Mouse (Mus musculus) CD4-positive, CD25-positive, alpha-beta regulatory T cell, adult 4 months (primary cell): Measurements from ENCODE around the gene Actr2. TPM values are rescaled to one million over a fixed set of nuclear protein-coding genes. Genes with fewer than 3 reads are reported as not detected.
"Not testable (repeated sequence)": the region's sequence is repeated elsewhere in the genome, so short reads cannot be mapped to it uniquely, and the experiment has no call there.

Source experiments
- ATAC-seq: one replicate; pipeline ENCODE4 v1.8.0; 2017
- polyA plus RNA-seq, 2 experiments: library from polyadenylated mRNA; unstranded; fragments of 100-300 nt; shearing (Covaris generic); gene quantifications; one replicate each; pipeline ENCODE4 v1.2.1; 2017

Actr2 gene
- polyA plus RNA-seq, 2 experiments from 2014 or later: 437 to 601 TPM

DNA sequence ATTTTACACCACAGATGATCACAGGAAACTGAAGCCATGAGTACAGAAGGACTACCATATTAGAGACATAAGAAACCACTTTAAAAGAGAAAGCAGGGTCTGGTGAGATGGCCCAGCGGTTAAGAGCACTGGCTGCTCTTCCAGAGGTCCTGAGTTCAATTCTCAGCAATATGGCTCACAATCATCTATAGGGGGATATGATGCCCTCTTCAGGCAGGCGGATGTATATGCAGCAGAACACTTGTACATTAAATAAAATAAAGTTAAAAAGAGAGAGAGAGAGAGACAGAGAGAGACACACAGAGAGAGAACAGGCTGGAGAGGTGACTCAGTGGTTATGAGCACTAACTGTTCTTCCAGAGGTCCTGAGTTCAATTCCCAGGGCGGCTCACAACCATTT, 67.1 kb downstream of the Actr2 start:
- peak; percentile 37 for ATAC-seq

DNA sequence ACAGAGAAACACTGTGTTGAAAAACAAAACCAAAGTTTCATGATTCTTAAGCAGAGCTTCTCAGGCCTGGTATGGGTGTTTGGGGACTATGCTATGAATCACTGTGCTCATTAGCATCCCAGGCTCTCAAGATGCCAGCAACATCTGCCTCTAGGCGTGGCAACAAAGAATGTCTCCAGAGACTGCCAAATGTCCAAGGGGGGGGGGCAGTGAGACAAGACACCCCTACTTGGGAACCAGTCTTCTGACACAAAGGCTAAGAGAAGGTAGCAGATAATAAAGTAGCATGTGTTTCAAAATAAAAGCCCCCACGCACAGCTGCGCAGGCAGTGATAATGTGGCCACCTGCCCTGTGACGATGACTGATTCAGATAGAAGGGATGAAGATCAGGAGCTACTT, 69.5 kb downstream of the Actr2 start:
- ATAC-seq: no peak

DNA sequence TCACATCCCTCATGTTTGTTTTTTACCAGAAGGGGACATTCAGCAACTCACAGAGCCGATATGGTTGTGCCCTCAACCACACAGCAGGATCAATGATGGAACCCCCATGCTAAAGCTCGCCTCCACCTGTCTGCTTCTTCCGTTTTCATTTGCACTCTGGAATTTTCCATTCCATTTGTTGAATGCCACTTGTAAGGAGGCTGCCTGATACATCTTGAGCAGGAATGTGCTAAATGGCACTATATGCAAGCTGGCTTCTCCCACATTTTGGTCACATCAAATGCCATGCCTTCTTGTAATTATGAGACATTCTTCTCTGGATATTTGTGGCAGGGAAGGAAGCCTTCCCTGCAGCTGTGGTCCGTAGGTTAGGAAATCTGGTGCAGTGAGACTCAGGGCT, 70.6 kb downstream of the Actr2 start:
- no peak for ATAC-seq

DNA sequence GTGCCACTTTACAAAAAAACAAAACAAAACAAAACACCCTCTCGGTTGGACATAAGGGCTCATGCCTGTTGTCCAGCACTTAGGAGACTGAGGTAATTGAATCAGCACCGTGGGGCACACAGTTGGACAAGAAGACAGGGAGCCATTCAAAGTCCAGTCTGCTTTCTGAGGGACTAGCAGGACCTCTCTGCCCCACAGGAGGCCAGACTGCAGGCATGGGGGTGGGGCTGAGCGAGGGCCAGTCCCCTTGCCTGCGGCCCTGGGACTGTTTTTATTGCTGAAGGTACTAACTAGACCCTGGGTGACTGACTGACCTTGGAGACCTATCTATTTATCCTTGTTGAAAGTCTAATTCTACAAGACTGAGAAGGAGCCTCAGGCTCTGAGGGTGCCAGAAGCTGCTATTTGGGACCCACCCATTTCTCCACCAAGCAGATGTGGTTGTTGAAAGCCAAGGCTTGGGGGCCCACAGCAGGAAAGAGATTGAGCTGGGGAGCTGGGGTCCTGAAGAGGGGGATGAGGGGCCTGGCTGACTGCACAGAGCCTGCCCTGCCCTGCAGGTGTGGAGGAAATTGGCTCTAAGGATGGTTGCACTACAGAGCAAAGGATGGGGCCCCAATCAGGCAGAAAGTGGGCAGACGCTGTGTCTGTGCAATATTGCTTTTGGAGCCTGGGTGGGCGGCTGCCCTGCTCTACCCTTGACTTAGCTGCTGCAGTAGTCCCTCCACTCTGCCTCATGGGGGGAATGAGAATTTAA, 71.4 kb downstream of the Actr2 start:
- ATAC-seq: no peak

DNA sequence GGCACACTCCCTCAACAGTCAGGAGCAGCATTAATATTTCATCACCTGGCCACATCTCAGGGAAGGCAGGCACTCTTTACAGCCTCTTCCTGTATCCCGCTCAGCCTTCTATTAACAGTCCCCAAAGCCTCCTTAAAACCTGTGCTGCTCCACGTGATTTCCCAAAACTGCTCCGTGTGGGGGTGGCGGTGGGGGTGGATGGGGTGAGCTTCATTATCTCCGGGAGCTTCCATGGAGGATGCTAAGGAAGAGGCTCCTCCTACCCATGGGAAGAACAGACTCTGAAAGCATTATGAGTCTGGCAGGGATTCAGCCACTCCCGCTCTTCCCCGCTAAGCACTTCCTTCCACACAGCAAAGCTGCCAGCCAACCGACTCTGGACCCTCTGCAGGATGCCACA, 74.0 kb downstream of the Actr2 start:
- no peak for ATAC-seq

DNA sequence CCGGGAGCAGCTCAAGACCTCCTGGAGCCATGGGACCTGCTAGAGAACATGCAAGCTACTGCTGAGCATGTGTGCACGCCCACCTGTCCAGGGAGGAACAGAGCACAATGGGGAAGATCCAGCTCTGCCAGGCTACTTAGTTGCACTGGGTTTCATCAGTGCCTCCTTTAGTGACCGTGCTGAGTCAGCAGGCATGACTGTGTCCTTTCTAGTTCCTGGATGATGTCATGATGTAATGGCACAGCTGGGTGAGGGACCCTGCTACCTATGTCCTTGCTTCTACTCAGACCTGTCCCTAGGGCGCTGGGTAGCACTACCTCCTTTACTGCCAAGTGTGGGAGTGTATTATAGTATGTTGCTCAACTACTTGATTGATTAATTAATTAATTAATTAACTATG, 75.0 kb downstream of the Actr2 start:
- ATAC-seq: no peak

DNA sequence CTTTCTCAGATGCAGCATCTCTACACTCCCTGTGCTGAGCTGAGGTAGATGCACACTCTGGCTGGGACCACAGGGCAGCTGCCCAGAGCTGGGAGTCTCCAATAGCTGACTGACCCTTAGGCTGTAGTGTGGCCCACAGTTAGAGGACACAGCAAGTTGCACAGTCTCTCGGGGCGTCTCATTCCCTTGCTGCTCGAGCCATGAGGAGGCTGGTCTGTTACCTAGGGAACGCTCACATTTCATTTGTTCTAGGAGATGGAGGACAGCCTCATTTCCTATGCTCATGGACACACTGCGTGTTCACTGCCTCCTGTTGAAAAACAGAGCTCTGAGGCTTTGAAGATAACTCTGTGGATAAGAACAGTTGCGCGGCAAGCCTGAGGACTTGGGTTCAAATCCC, 76.7 kb downstream of the Actr2 start:
- ATAC-seq: no peak

DNA sequence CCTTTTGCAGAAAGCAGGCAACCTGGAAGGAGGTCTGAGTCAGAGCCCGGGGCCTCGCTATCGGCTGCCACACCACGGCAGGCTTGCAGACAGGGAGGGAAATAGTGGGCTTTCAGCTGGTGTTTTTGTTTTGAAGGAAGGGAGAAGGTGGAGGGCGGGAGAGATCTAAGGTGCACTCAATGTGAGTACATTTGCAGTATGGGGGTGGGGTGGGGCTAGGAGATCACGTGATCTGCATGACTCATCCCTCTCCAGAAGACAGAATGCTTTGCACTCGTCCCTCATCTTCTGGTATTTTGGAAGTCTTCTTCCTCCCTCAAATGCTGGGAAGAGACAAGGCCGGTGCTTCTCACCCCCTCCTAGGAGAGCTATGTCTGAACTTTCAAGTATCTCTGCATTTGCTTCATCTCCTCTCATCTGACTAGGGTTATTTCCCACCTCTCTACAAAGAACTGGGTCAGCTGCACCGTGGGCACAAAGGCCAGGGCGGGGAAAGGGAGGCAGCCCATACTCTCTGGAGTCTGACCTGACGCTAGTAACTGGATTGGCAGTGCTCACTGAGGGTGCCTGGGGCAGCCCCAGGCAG, 77.3 kb downstream of the Actr2 start:
- peak; percentile 93 for ATAC-seq

DNA sequence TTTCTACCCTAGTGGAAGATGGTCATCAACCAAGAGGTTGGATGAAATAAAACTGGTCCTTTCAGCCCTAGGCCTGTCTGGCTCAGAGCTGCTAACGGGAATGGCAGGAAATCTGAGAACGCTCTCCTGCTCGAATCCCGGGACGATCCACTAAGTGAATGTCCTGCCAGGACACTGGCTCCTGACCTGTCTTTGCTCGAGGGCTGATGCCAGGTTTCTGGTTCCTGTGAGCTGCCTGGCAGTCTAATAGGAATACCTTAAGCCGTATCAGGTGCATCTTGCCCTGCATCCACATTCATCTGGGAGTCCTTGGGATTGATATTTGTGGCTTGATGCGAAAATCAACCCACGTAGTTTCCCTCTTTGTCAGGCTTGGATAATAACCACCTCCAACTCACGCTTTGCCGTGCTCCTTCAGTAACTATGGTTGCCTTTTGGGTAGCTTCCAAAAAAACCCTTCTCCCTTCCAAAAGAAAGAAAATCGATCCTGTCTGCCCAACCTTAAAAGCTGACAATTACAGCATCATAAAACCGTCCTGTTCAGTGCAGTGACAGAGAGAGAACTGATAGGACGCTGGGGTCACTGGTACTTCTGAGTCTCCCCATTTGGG, 78.3 kb downstream of the Actr2 start:
- ATAC-seq: no peak

DNA sequence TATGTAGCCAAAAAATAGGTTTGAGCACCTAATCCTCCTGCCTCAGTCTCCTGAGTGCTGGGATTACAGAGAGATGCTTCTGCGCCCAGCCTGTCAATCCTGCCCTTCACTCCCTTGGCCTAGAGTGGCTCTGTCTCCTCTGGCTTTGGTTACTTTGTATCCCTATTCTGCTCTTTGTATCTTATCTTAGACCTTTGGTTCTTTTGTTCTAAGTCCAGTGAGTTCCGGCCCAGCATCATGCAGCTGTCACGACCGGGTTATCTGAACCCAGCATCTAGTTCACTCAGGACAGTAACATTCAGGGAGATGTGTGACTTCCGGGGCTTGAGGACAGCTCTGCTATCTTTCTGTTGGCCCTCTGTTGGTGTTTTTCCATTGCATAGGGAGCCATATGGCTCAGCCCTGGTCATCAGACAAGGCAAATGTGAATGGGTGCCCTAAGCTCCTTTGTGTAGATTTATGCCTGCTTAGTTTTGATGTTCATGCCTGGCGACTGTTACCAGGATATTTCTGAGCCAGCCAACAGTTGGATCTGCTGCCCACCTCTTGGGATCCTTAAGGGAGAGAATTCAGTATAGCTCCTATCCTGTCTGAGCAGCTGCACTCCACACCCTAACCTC, 79.1 kb downstream of the Actr2 start:
- ATAC-seq: no peak

DNA sequence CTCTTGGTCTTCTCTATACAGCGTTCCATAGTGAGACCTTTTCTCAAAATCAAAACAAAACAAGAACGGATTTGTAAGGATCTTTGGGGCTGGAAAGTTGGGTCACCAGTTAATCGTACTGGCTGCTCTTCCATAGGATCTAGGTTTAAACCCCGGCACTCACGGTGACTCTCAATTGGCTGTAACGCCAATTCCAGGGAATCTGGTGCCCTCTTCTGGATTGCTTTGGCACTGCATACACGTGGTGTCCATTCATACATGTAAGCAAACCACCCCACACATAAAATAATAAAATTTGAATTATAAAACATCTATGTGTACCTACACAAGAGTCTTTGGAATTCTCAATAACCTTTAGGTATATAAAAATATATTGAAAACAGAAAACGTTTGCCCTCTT, 81.2 kb downstream of the Actr2 start:
- ATAC-seq: no peak

DNA sequence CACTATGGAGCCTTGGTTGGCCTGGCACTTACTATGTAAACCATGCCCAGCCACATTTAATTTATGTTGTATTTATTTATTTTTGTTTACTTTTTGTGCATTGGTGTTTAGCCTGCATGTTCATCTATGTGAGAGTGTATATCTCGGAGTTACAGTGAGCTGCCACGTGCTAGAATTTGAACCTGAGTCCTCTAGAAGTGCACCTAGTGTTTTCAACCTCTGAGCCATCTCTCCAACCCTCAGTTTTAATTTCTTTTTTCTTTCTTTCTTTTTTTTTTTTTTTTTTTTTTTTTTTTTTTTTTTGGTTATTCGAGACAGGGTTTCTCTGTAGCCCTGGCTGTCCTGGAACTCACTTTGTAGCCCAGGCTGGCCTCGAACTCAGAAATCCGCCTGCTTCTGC, 81.7 kb downstream of the Actr2 start:
- not testable (repeated sequence) for ATAC-seq

DNA sequence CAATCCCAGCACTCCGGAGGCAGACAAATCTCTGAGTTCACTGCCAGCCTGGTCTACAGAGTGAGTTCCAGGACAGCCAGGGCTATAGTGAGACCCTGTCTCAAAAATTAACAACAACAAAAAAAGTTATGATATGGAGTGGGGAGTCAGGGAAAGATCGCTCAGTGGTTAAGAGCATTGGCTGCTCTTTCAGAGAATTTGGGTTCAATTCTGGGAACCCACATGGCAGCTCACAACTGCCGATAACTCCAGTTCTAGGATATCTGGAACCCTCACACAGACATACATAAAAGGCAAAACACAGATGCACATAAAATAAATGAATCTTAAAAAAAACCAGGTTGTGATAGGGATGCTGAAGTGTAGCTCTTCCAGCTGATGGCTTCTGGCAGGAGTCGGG, 83.7 kb downstream of the Actr2 start:
- no peak for ATAC-seq

DNA sequence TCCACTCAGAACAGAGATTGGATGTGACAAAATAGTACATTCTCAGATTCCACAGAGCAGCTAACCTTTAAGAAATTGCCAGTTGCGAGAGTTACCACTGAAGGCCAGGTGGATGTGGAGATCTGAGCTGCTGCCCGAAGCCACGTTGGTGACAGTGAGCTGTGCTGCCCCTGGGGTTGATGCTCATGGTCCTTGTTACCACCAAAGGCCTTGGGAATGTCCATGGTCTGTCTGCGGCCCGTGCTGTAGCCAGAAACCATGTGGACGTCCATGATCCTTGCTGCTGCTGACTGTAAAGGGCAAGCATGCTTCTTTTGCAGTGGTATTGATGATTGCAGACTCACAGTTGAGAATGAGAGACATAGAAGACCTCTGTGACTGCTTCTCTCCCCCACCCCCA, 84.3 kb downstream of the Actr2 start:
- ATAC-seq: no peak

DNA sequence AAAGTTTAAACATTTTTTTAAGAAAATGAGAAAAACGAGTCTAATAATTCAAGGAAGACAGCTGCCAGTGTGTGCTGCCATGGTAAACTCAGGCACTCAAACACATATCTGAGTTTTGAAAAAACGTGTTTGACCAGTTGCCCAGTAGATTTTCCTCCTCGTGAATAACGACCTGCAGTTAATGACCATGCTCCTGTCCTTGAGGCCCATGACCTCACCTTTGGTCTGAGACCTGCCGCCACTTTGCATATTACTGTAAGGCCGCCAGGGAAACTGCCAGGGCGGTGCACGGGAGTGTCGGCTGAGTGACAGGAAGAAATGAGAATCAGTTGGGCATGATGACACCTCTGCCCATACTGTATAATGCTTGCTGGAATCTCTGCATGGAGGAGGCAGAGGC, 85.0 kb downstream of the Actr2 start:
- no peak for ATAC-seq

DNA sequence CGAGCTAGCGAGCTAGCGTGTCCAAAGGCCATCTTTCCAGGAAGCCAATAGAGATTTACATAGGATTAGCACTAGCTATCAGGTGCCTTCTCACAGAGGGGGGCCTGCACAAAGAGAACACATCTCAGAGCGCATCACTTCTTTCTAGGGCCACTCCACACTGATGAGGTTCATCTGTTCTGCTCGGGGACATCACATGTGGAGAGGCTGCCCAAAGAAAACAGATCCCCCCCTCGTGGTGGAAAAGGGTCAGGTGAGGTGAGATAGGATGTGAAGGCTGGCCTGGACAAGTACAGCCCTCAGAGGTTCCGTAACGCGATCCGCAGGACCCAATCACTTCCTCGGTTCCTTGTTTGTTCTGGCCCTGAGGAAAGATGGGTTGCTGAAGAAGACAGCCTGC, 86.8 kb downstream of the Actr2 start:
- ATAC-seq: no peak

DNA sequence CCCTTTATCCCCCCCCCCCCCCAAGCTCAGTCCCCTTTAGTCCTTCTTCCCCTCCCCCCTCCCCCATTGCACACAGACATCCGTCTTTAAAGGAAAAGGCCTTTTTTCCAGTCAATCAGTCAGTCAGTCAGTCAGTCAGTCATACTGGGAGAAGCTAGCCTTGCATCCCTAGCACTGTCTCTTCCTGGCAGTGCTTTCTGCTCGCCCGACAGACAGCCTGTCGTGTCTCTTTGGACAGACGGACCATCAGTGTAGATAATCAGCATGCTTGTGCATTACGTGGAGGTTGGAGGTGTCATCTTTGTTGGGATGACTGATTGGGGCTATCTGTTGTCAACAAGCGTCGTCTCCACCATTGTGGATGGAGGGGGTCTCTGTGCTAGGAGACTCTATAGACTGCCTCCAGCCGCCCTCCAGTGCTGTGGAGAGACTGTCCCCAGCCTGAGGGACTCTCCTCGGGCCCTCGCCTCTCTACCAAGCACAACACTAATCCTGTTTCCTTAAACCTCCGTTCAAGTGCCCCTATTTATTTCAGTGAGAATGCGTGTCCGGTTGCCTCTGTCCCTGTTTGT, 89.7 kb downstream of the Actr2 start:
- ATAC-seq: no peak

DNA sequence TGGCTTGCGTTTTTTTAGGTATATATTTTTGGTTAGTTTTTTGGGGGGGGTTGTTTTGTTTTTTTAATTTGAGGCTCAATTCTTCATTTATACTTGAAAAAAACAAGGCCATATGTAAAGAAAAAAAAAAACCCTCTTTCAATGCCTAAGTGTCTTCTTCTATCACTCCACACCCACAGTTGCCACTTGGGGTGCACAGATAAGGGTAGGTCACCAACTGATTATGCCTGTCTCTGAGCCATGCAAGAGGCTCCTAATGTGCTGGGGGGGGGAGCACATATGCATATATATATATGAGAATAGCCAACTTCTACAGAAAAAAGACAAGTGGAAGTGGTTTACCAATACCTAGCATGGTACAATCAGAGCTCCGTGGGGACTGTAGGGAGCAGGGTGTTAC, 90.3 kb downstream of the Actr2 start:
- no peak for ATAC-seq

DNA sequence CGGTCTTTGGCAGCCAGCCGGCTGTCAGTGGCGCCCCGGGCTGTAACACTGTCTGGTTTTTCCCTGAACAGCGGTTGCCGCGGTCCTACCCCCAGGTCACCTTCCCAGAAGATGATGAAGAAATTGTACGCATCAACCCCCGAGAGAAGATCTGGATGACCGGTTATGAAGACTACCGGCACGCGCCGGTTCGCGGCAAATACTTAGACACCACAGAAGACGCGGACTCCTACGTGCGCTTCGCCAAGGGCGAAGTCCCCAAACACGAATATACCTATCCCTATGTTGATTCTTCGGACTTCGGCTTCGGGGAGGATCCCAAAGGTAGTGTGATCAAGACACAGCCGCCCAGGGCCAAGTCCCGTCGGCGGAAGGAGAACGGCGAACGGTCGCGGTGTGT, 92.0 kb downstream of the Actr2 start:
- no peak for ATAC-seq

DNA sequence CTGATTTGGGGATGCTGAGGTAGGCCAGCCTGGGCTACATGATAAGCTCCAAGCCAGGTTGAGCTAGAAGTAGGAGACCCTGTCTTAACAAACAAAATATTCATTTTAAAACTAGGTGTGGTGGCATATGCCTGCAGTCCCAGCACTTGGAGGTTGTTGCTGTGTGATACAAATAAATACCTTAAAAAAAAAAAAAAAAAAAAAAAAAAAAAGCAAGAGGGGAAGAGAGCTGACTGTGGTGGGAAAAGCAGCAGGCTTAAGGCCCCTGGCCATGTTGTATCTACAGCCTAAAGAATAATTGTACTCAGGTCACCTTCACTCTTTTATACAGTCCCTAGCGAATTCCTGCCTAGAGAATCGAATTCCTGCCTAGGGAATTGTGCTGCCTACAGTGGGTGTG, 93.8 kb downstream of the Actr2 start:
- ATAC-seq: no peak

DNA sequence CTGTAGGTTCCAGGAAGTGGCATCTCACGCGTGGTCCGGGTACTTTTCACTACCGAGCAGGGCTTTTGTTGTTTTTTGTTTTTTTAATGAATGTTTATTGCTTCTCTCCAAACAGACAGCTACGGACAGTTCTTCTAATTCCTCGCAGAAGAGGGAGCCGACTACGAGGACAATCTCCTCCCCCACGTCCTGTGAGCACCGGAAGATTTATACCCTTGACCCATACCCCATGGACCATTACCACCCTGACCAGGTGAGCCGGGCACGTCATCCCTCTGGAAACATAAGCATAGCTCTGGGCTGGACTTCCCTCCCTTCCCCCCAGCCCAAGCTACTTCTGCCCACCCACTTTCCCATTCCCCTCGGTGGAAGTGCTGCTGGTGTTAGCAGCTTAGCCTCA, 94.8 kb downstream of the Actr2 start:
- no peak for ATAC-seq

DNA sequence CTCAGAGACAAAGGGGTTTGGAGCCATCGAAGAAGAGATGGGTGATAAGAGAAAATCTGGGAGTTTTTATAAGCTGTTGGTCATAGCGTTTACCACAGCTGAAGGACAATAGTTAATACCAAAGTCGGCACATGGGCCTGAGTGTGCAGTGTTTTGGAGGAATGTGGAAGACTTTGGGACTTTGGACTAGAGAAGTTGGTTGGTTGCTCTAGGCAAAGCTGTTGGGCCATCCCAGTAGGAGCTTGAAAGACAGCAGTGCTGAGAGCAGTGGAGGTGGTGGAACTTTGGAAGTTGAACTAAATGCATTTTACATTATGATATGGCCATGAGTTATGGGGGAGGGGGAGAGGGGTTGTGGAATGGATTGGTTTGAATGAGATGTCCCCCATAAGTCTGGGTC, 99.3 kb downstream of the Actr2 start:
- no peak for ATAC-seq
